ENCODE assay signal across 22 mouse cellular contexts in genomic region chr2:125221673-125222072, GRCm38 (mm10). TPM values are rescaled to one million over a fixed set of nuclear protein-coding genes. Genes with fewer than 3 reads are reported as not detected.
DNase-seq lines count a peak whose midpoint lies in the region; ATAC-seq and TF ChIP-seq lines count a peak whose summit lies in the region.
"Had no signal": no experiment of that assay in that cellular context is flagged by ENCODE, and none has a peak within 500 bp of the region (broad histone marks: within the 10 kb centered on the region; RNA-seq: fewer than 3 reads in every experiment).

No protein-coding gene starts in this region.

- TF ChIP-seq RAD21 in MEL (IDR thresholded peaks at IDR 0.05; ENCODE audit: low read depth, low read length), result no peak

- TF ChIP-seq POLR2A in MEL (IDR thresholded peaks at IDR 0.05; ENCODE audit: control insufficient read depth in 1 of 2, insufficient read depth in 1 of 2, low read depth in 1 of 2, low read length in 2 of 2, poor library complexity in 1 of 2), result no peak

- H3K4me3 ChIP-seq in midbrain, embryonic 11.5 days (ENCODE audit: low read depth, low read length), result no peak overlapping the region
- no peak overlapping the region for H3K4me3 ChIP-seq in midbrain, embryonic 14.5 days (replicated peaks; ENCODE audit: low read depth, low read length)
- no peak overlapping the region for H3K4me3 ChIP-seq in MEL (ENCODE audit: control insufficient read depth in 1 of 2, insufficient read depth in 1 of 2, low read depth in 2 of 2, low read length in 2 of 2)

- no peaks in the 10 kb centered on the region for H3K4me1 ChIP-seq in midbrain, embryonic 11.5 days (ENCODE audit: control insufficient read depth, insufficient read depth, low read length)
- H3K4me1 ChIP-seq in midbrain, embryonic 14.5 days (ENCODE audit: control insufficient read depth, insufficient read depth, low read length), result no peaks in the 10 kb centered on the region
- H3K4me1 ChIP-seq in MEL (ENCODE audit: control insufficient read depth in 1 of 2, insufficient read depth in 2 of 2, low read length in 2 of 2), result peaks cover 6 to 12% of the 10 kb centered on the region in 2 experiments; a peak in 3 of 4 replicates

- 93% methylated on average over 1 of the region's 1 CpGs for WGBS in midbrain, embryonic 11.5 days
- WGBS in midbrain, embryonic 14.5 days, result 83% methylated on average over 1 of the region's 1 CpGs

- no peak for TF ChIP-seq CTCF in MEL (IDR thresholded peaks at IDR 0.05 in 2 of 3, conservative IDR thresholded peaks at IDR 0.05 in 1 of 3; ENCODE audit: control insufficient read depth in 1 of 3, insufficient read depth in 1 of 3, low read depth in 2 of 3, low read length in 3 of 3, poor library complexity in 1 of 3, severe bottlenecking in 1 of 3)

- DNase-seq in midbrain, embryonic 11.5 days (ENCODE audit: low spot score, missing footprints), result peak; percentile 66
- DNase-seq in midbrain, embryonic 14.5 days, result no peak
- peak; percentile 22 for DNase-seq in MEL (ENCODE audit: low read depth, low spot score)
- DNase-seq in thymus, postnatal 10 days (ENCODE audit: low spot score in 2 of 2), result no peak
- no peak for DNase-seq in kidney, postnatal 4 days
- DNase-seq: adrenal gland, adult 2 months; adrenal gland, adult 8-10 months; adrenal gland, postnatal 10 days; adrenal gland, postnatal 14 days; adrenal gland, postnatal 25 days; adrenal gland, postnatal 36 days; B cell, adult 2 months; cerebellum, adult 11 months; cerebellum, adult 11-12 months; cerebellum, adult 18-20 months; cerebellum, adult 2 months had no signal

- no peak overlapping the region for H3K4me2 ChIP-seq in midbrain, embryonic 11.5 days
- no peak overlapping the region for H3K4me2 ChIP-seq in midbrain, embryonic 14.5 days (ENCODE audit: low read length)

- H3K36me3 ChIP-seq in midbrain, embryonic 11.5 days (ENCODE audit: control insufficient read depth, insufficient read depth, low read length), result no peaks in the 10 kb centered on the region
- no peaks in the 10 kb centered on the region for H3K36me3 ChIP-seq in midbrain, embryonic 14.5 days (ENCODE audit: control insufficient read depth, insufficient read depth, low read length)
- H3K36me3 ChIP-seq in MEL (ENCODE audit: control insufficient read depth in 1 of 2, insufficient read depth in 2 of 2, low read length in 2 of 2), result peaks cover 0 to 10% of the 10 kb centered on the region in 2 experiments; a peak in 2 of 4 replicates
- H3K36me3 ChIP-seq: G1E had no signal

- TF ChIP-seq EP300 in MEL (IDR thresholded peaks at IDR 0.05; ENCODE audit: low read depth in 1 of 2, low read length in 2 of 2), result peak; percentile 59 to 73

- no peak overlapping the region for H3K27ac ChIP-seq in midbrain, embryonic 11.5 days (ENCODE audit: low read depth, low read length)
- no peak overlapping the region for H3K27ac ChIP-seq in midbrain, embryonic 14.5 days (replicated peaks; ENCODE audit: low read depth, low read length)
- H3K27ac ChIP-seq in MEL (ENCODE audit: control insufficient read depth, low read depth, low read length), result no peak overlapping the region

- ATAC-seq in midbrain, embryonic 11.5 days (ENCODE audit: low FRiP score), result no peak
- no peak for ATAC-seq in midbrain, embryonic 14.5 days (ENCODE audit: low FRiP score, low TSS enrichment)
- peak; percentile 52; the same call in 1 of the 2 replicates for ATAC-seq in megakaryocyte-erythroid progenitor cell, adult 5-6 weeks (replicated peaks; ENCODE audit: low FRiP score, low TSS enrichment, poor library complexity, severe bottlenecking)
- ATAC-seq: activated CD4-positive, CD25-positive, alpha-beta regulatory T cell, adult 4 months; CD4-positive, CD25-positive, alpha-beta regulatory T cell, adult 4 months; Patski had no signal

- no peaks in the 10 kb centered on the region for H3K79me2 ChIP-seq in MEL (ENCODE audit: control insufficient read depth, insufficient read depth, low read length, poor library complexity)

- H3K9ac ChIP-seq in midbrain, embryonic 11.5 days (ENCODE audit: low read length), result no peak overlapping the region
- no peak overlapping the region for H3K9ac ChIP-seq in midbrain, embryonic 14.5 days (replicated peaks; ENCODE audit: low read length)
- no peak overlapping the region for H3K9ac ChIP-seq in MEL (ENCODE audit: control insufficient read depth, low read depth, low read length, poor library complexity, severe bottlenecking)

- H3K27me3 ChIP-seq in midbrain, embryonic 11.5 days (ENCODE audit: control insufficient read depth, insufficient read depth, low read length), result no peaks in the 10 kb centered on the region
- no peaks in the 10 kb centered on the region for H3K27me3 ChIP-seq in midbrain, embryonic 14.5 days (ENCODE audit: control insufficient read depth, insufficient read depth, low read length)
- no peaks in the 10 kb centered on the region for H3K27me3 ChIP-seq in MEL (ENCODE audit: control insufficient read depth in 1 of 2, insufficient read depth in 2 of 2, low read length in 2 of 2)
- H3K27me3 ChIP-seq: CH12.LX, Patski had no signal

- no peaks in the 10 kb centered on the region for H3K9me3 ChIP-seq in midbrain, embryonic 11.5 days (ENCODE audit: control insufficient read depth, low read length)
- no peaks in the 10 kb centered on the region for H3K9me3 ChIP-seq in midbrain, embryonic 14.5 days (ENCODE audit: control insufficient read depth, low read length)
- H3K9me3 ChIP-seq in MEL (replicated peaks; ENCODE audit: insufficient read depth, low read length), result no peaks in the 10 kb centered on the region
- H3K9me3 ChIP-seq: G1E had no signal

TF ChIP-seq in MEL, 35 proteins besides CTCF, POLR2A, EP300 and RAD21:
- TF ChIP-seq RCOR1 (IDR thresholded peaks at IDR 0.05; ENCODE audit: low read depth, low read length), result 0 out of 2 replicates have a peak, but pooled peaks have one; percentile 41
- no peak for TF ChIP-seq MAFK (IDR thresholded peaks at IDR 0.05; ENCODE audit: borderline replicate concordance, low read depth, low read length)
- TF ChIP-seq JUND (IDR thresholded peaks at IDR 0.05; ENCODE audit: low read depth, low read length), result no peak
- no peak for TF ChIP-seq ZKSCAN1 (IDR thresholded peaks at IDR 0.05; ENCODE audit: low read depth, low read length)
- TF ChIP-seq TCF12 (IDR thresholded peaks at IDR 0.05; ENCODE audit: low read depth, low read length), result peak; percentile 64
- peak; percentile 81 for TF ChIP-seq GATA1 (IDR thresholded peaks at IDR 0.05; ENCODE audit: low read depth, low read length)
- 0 out of 2 replicates have a peak, but pooled peaks have one; percentile 27 for TF ChIP-seq SIN3A (IDR thresholded peaks at IDR 0.05; ENCODE audit: low read length)

RNA-seq across cellular contexts. Expression of gene Dut, which starts 25.3 kb away (rescaled TPM):
- polyA plus RNA-seq in midbrain, embryonic 11.5 days (2014; fragmentation: Nextera tagmentation; extraction: Ambion mirVana), result 215 and 220 TPM in 2 replicates
- 90.4 and 92.4 TPM in 2 replicates for polyA plus RNA-seq in midbrain, embryonic 14.5 days (2014; fragmentation: Nextera tagmentation; extraction: Ambion mirVana)
- total RNA-seq in MEL (2012; rRNA removed), result 276 and 325 TPM in 2 replicates
- 100 to 1,000 TPM; 146 to 331 TPM for polyA plus RNA-seq in MEL (2012; ENCODE audit: insufficient read depth in 1 of 2, insufficient read length in 2 of 2, low read depth in 1 of 2, low replicate concordance in 2 of 2, missing spikeins in 1 of 2)
- 495 and 588 TPM in 2 replicates for total RNA-seq in megakaryocyte-erythroid progenitor cell, adult 5-6 weeks (2014; fragmentation: Nextera tagmentation)
- total RNA-seq in megakaryocyte-erythroid progenitor cell, adult 5-6 weeks (2017), result 309 and 443 TPM in 2 replicates

Comparison
In these comparisons a context has a peak if more than half of its experiments do, and no peak if none do; other contexts are left out.
1. DNase-seq: peak in midbrain, embryonic 11.5 days (single experiment) and MEL (single experiment); none in midbrain, embryonic 14.5 days (single experiment), thymus, postnatal 10 days (0 of 2) and kidney, postnatal 4 days (0 of 2).